Mouse (Mus musculus) liver, embryonic 14.5 days (tissue): ENCODE measurements at regions not wholly inside any gene's neighbourhood (a gene's known extent, or its start where the extent isn't known, plus 50 kb on each side); places are given as distances from the start of the nearest gene placed in this dataset.

Experiments
- ATAC-seq: fragments of 200-750 bp; cut with Nextera tagmentation; 2 replicates; pipeline ENCODE4 v1.8.0; 2017; ENCODE audit warnings: moderate number of reproducible peaks, mild to moderate bottlenecking, moderate library complexity; ENCODE audit not compliant: insufficient read depth
- DNase-seq, 3 experiments: peaks; one replicate each; pipeline ENCODE4 v3.0.0-alpha.2; 2012 to 2013; ENCODE audit warnings: low read depth in 3 of 3, low spot score in 3 of 3
- H3K27ac ChIP-seq: fragments of 300-500 bp; sonication (generic); 2 replicates; pipeline ENCODE4 v1.5.1; 2014; ENCODE audit warnings: moderate library complexity, mild to moderate bottlenecking, control low read depth, inconsistent platforms
- H3K27me3 ChIP-seq: fragments of 300-500 bp; sonication (generic); 2 replicates; pipeline ENCODE4 v1.6.1; 2014; ENCODE audit warnings: mild to moderate bottlenecking, low read length, moderate library complexity; ENCODE audit not compliant: control insufficient read depth, insufficient read depth
- H3K36me3 ChIP-seq: fragments of 300-500 bp; sonication (generic); replicated peaks from 2 replicates; pipeline ENCODE4 v1.6.1; 2014; ENCODE audit warnings: low read depth; ENCODE audit not compliant: control insufficient read depth, insufficient read depth
- H3K4me1 ChIP-seq, 2 experiments: fragments of 200-500 bp in 1 of 2; fragments of 300-500 bp in 1 of 2; sonication (generic) in 1 of 2; replicated peaks; 2 replicates each; pipeline ENCODE4 v1.6.1; 2012 to 2014; ENCODE audit warnings: antibody characterized with exemption in 1 of 2, inconsistent platforms in 1 of 2, low read length in 1 of 2; ENCODE audit not compliant: control insufficient read depth in 2 of 2, insufficient read depth in 2 of 2
- H3K4me2 ChIP-seq: fragments of 300-500 bp; sonication (generic); 2 replicates; pipeline ENCODE4 v1.6.1; 2014; ENCODE audit warnings: low read depth, mild to moderate bottlenecking, control low read depth, moderate library complexity
- H3K4me3 ChIP-seq, 2 experiments: fragments of 200-500 bp in 1 of 2; fragments of 300-500 bp in 1 of 2; sonication (generic) in 1 of 2; 2 replicates each; pipeline ENCODE4 v1.5.1; 2012 to 2014; ENCODE audit warnings: low read depth in 2 of 2, low read length in 2 of 2, mild to moderate bottlenecking in 2 of 2, control low read depth in 1 of 2, inconsistent platforms in 1 of 2, moderate library complexity in 1 of 2; ENCODE audit not compliant: insufficient read depth in 1 of 2
- H3K9ac ChIP-seq: fragments of 300-500 bp; sonication (generic); replicated peaks from 2 replicates; pipeline ENCODE4 v1.6.1; 2014; ENCODE audit warnings: mild to moderate bottlenecking, control low read depth, moderate library complexity
- H3K9me3 ChIP-seq: fragments of 300-500 bp; sonication (generic); 2 replicates; pipeline ENCODE4 v1.6.1; 2016; ENCODE audit warnings: low read length, mixed read lengths; ENCODE audit not compliant: control insufficient read depth
- CTCF ChIP-seq: IDR thresholded peaks from 2 replicates; pipeline ENCODE4 v1.5.1; 2016; ENCODE audit warnings: antibody characterized with exemption, low read depth, control low read depth
- EP300 ChIP-seq: IDR thresholded peaks from 2 replicates; pipeline ENCODE4 v1.6.1; 2016; ENCODE audit warnings: antibody characterized with exemption, low read depth
- WGBS: fragments of 180-500 bp; shearing (Covaris S2); extraction: QIAGEN DNeasy Blood & Tissue Kit; methylation state at CpG from one replicate; pipeline ENCODE4 v1.1.7; 2014; ENCODE audit not compliant: insufficient replicate concordance; 5-methylcytosine and 5-hydroxymethylcytosine counted together

GRCm38 (mm10) chr11:45454234-45454633, 397.6 kb upstream of the Clint1 start:
- no peaks in the 10 kb centered on the region for H3K36me3 ChIP-seq
- H3K9me3 ChIP-seq: no peaks in the 10 kb centered on the region
- H3K9ac ChIP-seq: no peak overlapping the region
- WGBS: 58% methylated on average over 5 of the region's 5 CpGs
- H3K27ac ChIP-seq: no peak overlapping the region
- no peak overlapping the region for H3K4me2 ChIP-seq
- TF ChIP-seq CTCF: no peak
- TF ChIP-seq EP300: no peak
- no peak overlapping the region for H3K4me3 ChIP-seq
- ATAC-seq (no peak), DNase-seq (no peak)
- H3K4me1 ChIP-seq: no peaks in the 10 kb centered on the region
- no peaks in the 10 kb centered on the region for H3K27me3 ChIP-seq

GRCm38 (mm10) chr11:45454933-45455332, 396.9 kb upstream of the Clint1 start:
- ATAC-seq (no peak), DNase-seq (no peak)
- no peak overlapping the region for H3K4me2 ChIP-seq
- WGBS: 46% methylated on average over 3 of the region's 3 CpGs
- no peaks in the 10 kb centered on the region for H3K9me3 ChIP-seq
- no peak overlapping the region for H3K27ac ChIP-seq
- no peak overlapping the region for H3K4me3 ChIP-seq
- H3K27me3 ChIP-seq: no peaks in the 10 kb centered on the region
- no peak for TF ChIP-seq CTCF
- TF ChIP-seq EP300: no peak
- H3K9ac ChIP-seq: no peak overlapping the region
- no peaks in the 10 kb centered on the region for H3K36me3 ChIP-seq
- H3K4me1 ChIP-seq: no peaks in the 10 kb centered on the region

DNA sequence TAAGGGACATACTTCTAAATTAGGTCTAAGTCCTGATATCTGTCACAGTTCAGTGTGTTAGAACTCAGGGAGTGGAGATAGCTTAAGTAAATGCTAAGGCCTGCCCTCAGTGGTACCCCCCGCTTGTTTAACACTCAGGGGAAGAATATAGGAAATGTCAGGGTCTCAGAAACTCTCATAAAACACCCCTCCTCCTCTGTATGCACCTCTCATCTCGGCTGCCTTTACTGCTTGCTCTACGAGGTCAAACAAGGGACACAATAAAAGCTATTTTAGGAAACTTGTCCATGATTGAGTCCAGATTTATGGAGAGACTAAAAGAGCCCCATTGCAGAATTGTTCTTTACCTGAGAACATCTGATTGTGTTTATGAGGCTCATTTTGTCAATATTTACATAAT, 395.1 kb upstream of the Clint1 start:
- DNase-seq: no peak
- no peak for TF ChIP-seq CTCF
- TF ChIP-seq EP300: no peak
- Histone ChIP-seq H3K4me2 (no peak overlapping the region), H3K4me1 (no peaks in the 10 kb centered on the region), H3K27me3 (no peaks in the 10 kb centered on the region), H3K4me3 (no peak overlapping the region), H3K27ac (no peak overlapping the region), H3K9ac (no peak overlapping the region), H3K9me3 (no peaks in the 10 kb centered on the region), H3K36me3 (no peaks in the 10 kb centered on the region)
- WGBS: 39% methylated on average over 3 of the region's 3 CpGs
- no peak for ATAC-seq

- H3K36me3 ChIP-seq: no peaks in the 10 kb centered on the region
- H3K27ac ChIP-seq: no peak overlapping the region
- WGBS: 47% methylated on average over 4 of the region's 4 CpGs
- H3K4me1 ChIP-seq: no peaks in the 10 kb centered on the region
- H3K4me3 ChIP-seq: no peak overlapping the region
- no peaks in the 10 kb centered on the region for H3K9me3 ChIP-seq
- no peak for TF ChIP-seq EP300
- H3K4me2 ChIP-seq: no peak overlapping the region
- no peak overlapping the region for H3K9ac ChIP-seq
- ATAC-seq (no peak), DNase-seq (no peak)
- H3K27me3 ChIP-seq: no peaks in the 10 kb centered on the region
Measured at GRCm38 (mm10) chr11:45457597-45457996, 394.3 kb upstream of the Clint1 start.

DNA sequence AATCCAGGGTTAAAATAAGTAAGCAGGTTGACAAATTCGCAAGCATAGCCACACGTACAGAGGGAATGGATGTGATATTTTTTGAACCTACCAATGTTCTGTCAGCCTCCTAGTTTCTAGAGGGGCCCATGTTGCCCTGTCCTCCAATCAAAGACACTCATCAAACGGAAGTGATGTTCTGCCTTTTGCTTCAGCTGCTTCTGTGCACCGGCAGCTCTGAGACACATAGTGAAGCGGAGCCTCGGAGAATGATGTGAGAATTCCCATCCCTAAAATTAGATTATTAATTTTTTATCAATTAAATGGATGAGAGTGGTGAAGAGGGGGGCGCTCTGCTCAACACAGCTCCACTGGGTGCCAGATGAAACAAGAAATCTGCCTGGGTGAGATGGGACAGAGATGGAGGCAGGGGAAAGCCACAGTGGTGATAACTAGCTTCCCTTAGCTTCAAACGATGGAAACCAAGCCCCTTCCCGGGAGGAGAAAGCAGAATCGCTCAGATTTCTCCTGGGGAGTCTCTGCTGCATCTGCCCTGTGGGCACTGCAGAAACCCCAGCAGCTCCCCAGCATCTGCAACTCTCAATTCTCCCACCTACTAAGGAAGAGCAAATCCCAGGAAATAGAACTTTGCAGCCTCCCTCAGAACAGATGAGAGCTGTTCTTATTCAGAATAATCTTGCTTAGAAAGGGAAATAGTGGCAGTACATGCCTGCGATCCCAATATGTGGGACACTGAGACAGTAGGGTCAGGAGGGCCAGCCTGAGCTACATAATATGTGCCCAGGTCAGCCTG, 391.7 kb upstream of the Clint1 start:
- Histone ChIP-seq H3K4me1 (no peaks in the 10 kb centered on the region), H3K4me3 (no peak overlapping the region), H3K9ac (no peak overlapping the region), H3K27me3 (no peaks in the 10 kb centered on the region), H3K4me2 (no peak overlapping the region), H3K9me3 (no peaks in the 10 kb centered on the region), H3K36me3 (no peaks in the 10 kb centered on the region), H3K27ac (no peak overlapping the region)
- no peak for TF ChIP-seq CTCF
- TF ChIP-seq EP300: no peak
- ATAC-seq (no peak), DNase-seq (no peak)
- WGBS: 57% methylated on average over 11 of the region's 11 CpGs
